Mouse (Mus musculus) brown adipose tissue, adult 24 weeks (tissue): Measurements from ENCODE around the gene Dnajc16. TPM values are rescaled to one million over a fixed set of nuclear protein-coding genes. Genes with fewer than 3 reads are reported as not detected.

Experiments
- H3K27ac ChIP-seq: fragments of 200-500 bp; replicated peaks from 2 replicates; pipeline ENCODE4 v1.5.1; 2012; ENCODE audit warnings: low read depth, mild to moderate bottlenecking, low read length
- H3K4me1 ChIP-seq: fragments of 200-500 bp; 2 replicates; pipeline ENCODE4 v1.6.1; 2012; ENCODE audit warnings: low read length, mixed read lengths; ENCODE audit not compliant: control insufficient read depth, insufficient read depth, insufficient read length
- H3K4me3 ChIP-seq: fragments of 200-500 bp; 2 replicates; pipeline ENCODE4 v1.5.1; 2012; ENCODE audit warnings: low read depth, mild to moderate bottlenecking, low read length, moderate library complexity; ENCODE audit not compliant: insufficient read depth
- polyA plus RNA-seq: library from polyadenylated mRNA; stranded (reverse); fragments of >200 nt; gene quantifications from 2 replicates; pipeline ENCODE4 v1.2.4, GENCODE M21; 2012; ENCODE audit not compliant: missing spikeins, insufficient read depth, insufficient read length

The Dnajc16 gene
- polyA plus RNA-seq, 1 experiment, result 6.4 TPM

- Histone ChIP-seq H3K27ac (no peak overlapping the region), H3K4me1 (no peaks in the 10 kb centered on the region), H3K4me3 (no peak overlapping the region)
Measured at GRCm38 (mm10) chr4:141811375-141811774, 20.6 kb upstream of the Dnajc16 start.

DNA sequence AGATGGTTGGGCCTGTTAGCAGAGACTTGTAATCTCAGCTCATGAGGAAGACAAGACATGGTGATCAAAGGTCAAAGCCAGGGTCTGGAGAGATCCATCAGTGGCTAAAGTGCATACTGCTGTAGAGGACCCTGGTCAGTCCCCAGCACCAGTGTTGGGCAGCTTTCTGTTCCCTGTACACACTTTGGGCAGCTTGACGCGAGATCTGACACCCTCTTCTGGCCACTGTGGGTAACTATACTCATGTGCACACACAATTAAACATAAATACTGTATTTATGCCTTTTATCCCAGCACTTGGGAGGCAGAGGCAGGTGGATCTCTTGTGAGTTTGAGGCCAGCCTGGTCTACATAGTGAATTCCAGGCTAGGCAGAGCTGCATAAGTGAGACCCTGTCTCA is 20.2 kb upstream of the Dnajc16 start:
- Histone ChIP-seq H3K27ac (no peak overlapping the region), H3K4me3 (no peak overlapping the region), H3K4me1 (no peaks in the 10 kb centered on the region)

DNA sequence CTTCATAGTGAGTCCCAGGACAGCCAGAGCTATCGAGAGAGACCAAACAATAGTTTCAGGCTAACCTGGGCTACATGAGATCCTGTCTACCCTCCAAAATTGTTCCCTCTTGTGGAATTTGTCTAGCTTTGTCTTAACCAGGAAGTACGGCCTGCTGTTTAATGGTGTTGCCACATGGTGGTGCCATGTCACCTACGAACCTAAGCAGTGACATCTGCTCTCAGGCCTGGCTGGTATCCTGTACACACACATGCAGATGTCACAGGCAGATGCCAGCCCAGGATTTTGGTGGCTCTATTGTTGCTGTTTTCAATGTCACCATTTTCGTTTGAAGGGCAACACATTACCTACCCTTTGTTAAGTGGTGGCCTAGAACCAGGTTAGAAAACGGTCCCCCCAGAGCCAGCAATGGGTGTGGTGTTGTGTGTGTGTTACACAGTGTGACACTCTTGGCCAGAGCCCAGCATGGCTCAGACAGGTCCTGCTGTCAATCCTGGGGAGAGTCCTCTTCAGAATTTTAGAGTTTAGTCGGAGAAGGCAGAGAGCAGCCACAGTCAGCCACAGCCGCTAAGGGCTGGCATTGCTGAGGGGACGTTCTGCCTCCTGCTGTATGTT is 19.2 kb upstream of the Dnajc16 start:
- H3K27ac ChIP-seq, result no peak overlapping the region
- H3K4me1 ChIP-seq, result no peaks in the 10 kb centered on the region
- no peak overlapping the region for H3K4me3 ChIP-seq

DNA sequence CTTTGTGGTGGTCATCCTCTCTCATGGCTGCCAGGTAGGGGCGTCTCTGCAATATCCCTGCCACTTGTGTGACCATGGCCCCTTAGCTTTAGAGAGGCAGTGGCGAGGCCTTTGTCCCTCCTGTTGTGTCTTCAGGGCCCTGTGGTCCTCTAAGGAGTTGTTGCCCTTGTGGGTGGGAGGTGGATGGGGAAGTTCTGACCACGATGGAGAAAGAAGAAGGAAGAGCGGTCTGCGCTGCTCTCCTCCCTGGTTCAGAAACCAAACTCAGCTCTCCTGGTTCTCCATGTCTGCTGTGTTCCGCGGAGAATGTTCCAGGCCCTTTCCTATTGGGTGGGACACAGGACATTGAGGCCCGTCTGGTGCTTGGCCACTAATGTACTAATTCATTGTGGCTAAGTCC is 15.2 kb upstream of the Dnajc16 start:
- H3K27ac ChIP-seq, result no peak overlapping the region
- no peak overlapping the region for H3K4me3 ChIP-seq
- no peaks in the 10 kb centered on the region for H3K4me1 ChIP-seq

DNA sequence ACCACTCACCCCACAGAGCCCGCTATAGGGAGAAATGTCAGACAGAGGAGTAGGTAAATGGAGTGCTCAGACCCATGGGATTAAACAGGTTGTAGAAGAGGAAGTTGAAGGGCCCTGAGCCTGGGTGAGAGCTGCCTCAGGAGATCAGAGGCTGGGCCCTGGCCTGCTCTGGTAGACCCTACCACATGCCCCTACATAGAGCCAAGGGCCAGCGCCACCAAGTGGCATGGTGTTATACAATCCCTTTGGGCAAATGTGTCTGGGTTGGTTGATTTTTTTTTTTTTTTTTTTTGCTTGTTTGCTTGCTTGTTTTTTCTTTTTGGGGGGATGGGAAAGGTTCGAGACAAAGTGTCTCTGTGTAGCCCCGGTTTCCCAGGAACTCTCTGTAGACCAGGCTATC is 13.4 kb upstream of the Dnajc16 start:
- H3K4me1 ChIP-seq, result no peaks in the 10 kb centered on the region
- H3K27ac ChIP-seq, result no peak overlapping the region
- H3K4me3 ChIP-seq, result no peak overlapping the region

- no peak overlapping the region for H3K4me3 ChIP-seq
- peaks cover 7% of the 10 kb centered on the region; the same call in 1 of the 2 replicates for H3K4me1 ChIP-seq
- H3K27ac ChIP-seq, result no peak overlapping the region
Measured at GRCm38 (mm10) chr4:141797545-141797944, 6.8 kb upstream of the Dnajc16 start.

GRCm38 (mm10) chr4:141796954-141797353 is 6.2 kb upstream of the Dnajc16 start:
- Histone ChIP-seq H3K4me3 (no peak overlapping the region), H3K4me1 (peaks cover 7% of the 10 kb centered on the region; the same call in 1 of the 2 replicates), H3K27ac (no peak overlapping the region)

- Histone ChIP-seq H3K4me1 (peaks cover 7% of the 10 kb centered on the region; the same call in 1 of the 2 replicates), H3K27ac (no peak overlapping the region), H3K4me3 (no peak overlapping the region)
Measured at GRCm38 (mm10) chr4:141796356-141796755, 5.6 kb upstream of the Dnajc16 start.

GRCm38 (mm10) chr4:141794152-141794535 is 3.4 kb upstream of the Dnajc16 start:
- peaks cover 7% of the 10 kb centered on the region; the same call in 1 of the 2 replicates for H3K4me1 ChIP-seq
- peak overlapping the region; percentile 84 for H3K27ac ChIP-seq
- H3K4me3 ChIP-seq, result peak overlapping the region; percentile 87

DNA sequence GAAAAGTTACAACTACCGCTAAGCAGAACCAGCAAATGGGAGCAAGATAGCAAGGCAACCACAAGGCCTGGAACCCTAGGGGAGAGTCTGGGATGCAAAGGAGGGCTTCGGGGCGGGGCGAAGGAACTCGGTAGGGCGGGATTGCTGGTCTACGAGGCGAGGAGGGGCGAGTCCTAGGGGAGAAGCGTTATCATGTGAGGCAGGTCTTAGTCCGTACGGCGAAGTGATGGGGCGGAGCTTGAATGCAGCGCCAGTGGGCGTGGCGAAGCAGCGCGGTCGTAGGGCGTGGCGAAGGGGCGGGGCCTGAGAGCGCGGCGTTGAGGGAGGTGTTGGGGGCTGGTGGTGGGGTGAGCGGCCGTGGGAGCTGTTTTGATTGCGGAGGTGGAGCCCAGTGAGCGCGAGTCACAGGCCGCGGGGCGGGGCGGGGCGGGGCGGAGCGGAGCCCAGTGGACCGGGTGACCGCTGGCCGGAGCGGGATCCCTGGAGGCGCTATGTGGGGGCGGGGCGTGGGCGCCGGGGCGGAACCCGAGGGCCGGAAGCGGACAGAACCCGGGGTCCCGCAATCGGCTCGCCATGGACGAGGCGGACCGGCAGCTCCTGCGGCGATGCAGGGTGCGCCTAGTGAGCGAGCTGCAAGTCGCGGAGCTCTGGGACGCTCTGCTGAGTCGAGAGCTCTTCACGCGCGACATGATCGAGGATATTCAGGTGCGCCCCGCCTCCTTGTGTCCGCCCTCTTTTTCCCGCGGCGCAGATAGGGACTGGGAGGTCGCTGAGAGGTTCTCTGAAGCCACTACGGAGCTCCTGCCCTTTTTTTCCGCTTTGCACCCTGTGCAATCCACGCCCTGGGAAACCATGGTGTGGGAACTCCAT is 2.8 kb upstream of the Dnajc16 start, which contains the start of gene Casp9:
Gene Casp9 (plus strand): TSS at position 331 of the 870 bp plus-strand sequence.
- Histone ChIP-seq H3K4me3 (peak within 1 kb of the TSS; percentile 87), H3K27ac (peak within 1 kb of the TSS; percentile 84), H3K4me1 (peaks cover 7% of the 10 kb centered on the region; the same call in 1 of the 2 replicates)

DNA sequence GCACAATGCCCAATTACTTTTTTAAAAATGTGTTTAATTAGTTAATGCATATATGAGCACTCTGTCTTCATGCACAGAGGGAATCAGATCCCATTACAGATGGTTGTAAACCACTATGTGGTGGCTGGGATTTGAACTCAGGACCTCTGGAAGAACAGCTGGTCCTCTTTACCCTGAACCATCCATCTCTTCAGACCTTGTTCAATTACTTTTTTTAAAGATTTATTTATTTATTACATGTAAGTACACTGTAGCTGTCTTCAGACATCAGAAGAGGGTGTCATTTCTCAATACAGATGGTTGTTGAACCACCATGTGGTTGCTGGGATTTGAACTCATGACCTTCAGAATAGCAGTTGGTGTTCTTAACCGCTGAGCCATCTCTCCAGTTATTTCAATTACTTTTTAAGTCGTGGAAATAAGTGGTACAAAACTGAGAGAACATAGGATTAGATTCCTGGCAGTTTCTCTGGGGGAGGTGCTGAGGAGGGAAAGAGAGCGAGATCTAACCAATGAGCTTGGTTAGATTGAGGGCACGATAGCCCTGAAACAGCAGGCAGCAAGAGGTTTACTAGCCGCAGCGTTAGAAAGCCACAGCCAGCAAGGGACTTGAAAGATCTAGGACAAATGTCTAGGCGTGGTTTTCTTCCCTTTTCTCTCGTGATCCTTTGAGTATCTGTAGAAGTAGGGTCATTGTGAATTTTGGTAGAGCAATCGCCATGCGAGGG is 2.0 kb upstream of the Dnajc16 start:
- Histone ChIP-seq H3K4me1 (peaks cover 8% of the 10 kb centered on the region), H3K27ac (peak overlapping the region; percentile 81), H3K4me3 (peak overlapping the region; percentile 51)

GRCm38 (mm10) chr4:141791951-141792350 is 1.2 kb upstream of the Dnajc16 start:
- peaks cover 14% of the 10 kb centered on the region for H3K4me1 ChIP-seq
- no peak overlapping the region for H3K4me3 ChIP-seq
- H3K27ac ChIP-seq, result no peak overlapping the region

GRCm38 (mm10) chr4:141791486-141791885 is 755 bp upstream of the Dnajc16 start:
- Histone ChIP-seq H3K4me1 (peaks cover 18% of the 10 kb centered on the region), H3K4me3 (no peak overlapping the region), H3K27ac (no peak overlapping the region)

- peaks cover 15% of the 10 kb centered on the region for H3K4me1 ChIP-seq
- H3K4me3 ChIP-seq, result peak overlapping the region; percentile 63
- peak overlapping the region; percentile 28 for H3K27ac ChIP-seq
Measured at GRCm38 (mm10) chr4:141789564-141790218, 1.0 kb downstream of the Dnajc16 start.

DNA sequence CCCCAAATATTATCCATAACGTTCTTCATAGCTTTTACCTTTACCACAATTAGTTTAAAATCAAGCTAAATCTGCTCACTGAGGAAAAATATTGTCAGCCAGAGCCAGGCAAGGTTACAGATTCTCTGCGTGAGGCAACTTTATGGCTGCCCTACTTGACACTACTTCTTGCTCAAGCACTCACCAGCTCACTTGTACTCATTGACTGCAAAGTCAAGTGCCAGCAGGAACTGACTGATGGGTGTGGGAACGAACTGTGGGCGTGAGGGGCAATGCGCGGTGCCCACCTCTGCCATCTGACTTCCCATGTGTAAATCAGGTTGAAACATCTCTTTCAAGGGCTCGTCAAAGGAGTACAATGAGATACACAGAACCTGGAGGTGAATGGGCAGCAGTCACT is 3.3 kb downstream of the Dnajc16 start:
- H3K4me1 ChIP-seq, result peaks cover 15% of the 10 kb centered on the region
- no peak overlapping the region for H3K27ac ChIP-seq
- no peak overlapping the region for H3K4me3 ChIP-seq
